Mouse (Mus musculus) cerebellum, adult 2 months (tissue): ENCODE results near the gene Inpp4b.

Source experiments
- CTCF ChIP-seq: fragments of 200-500 bp; IDR thresholded peaks from 2 replicates; pipeline ENCODE4 v1.5.1; 2011; ENCODE audit warnings: low read depth, mild to moderate bottlenecking, control low read depth, low read length, moderate library complexity, borderline replicate concordance; ENCODE audit not compliant: insufficient read depth
- POLR2A ChIP-seq: fragments of 200-500 bp; IDR thresholded peaks from 2 replicates; pipeline ENCODE4 v1.6.1; 2011; ENCODE audit warnings: low read length, control low read depth, borderline replicate concordance; ENCODE audit not compliant: insufficient read depth

GRCm38 (mm10) chr8:81985128-81985665 is 642.8 kb downstream of the Inpp4b start:
- TF ChIP-seq CTCF, result no peak
- TF ChIP-seq POLR2A, result no peak
